Mouse (Mus musculus) urinary bladder, postnatal 4 days (tissue): ENCODE results near the gene Dapk3.
A peak's percentile ranks its signal among the peaks of the same experiment; 100 is the strongest.
"Not testable (repeated sequence)": the region's sequence is repeated elsewhere in the genome, so short reads cannot be mapped to it uniquely, and the experiment has no call there.

Source experiments
- DNase-seq, 2 experiments: peaks; one replicate each; pipeline ENCODE4 v3.0.0; 2021 to 2022; ENCODE audit warnings: low spot score in 2 of 2

The Dapk3 gene

GRCm38 (mm10) chr10:81178927-81179326 is 3.9 kb upstream of the Dapk3 start:
- no peak for DNase-seq

GRCm38 (mm10) chr10:81179451-81180342 is 3.1 kb upstream of the Dapk3 start:
- no peak for DNase-seq

GRCm38 (mm10) chr10:81180946-81181345 is 1.9 kb upstream of the Dapk3 start:
- DNase-seq = no peak

- DNase-seq = not testable (repeated sequence)
These were observed 945 bp upstream of the Dapk3 start for GRCm38 (mm10) chr10:81181860-81182259.

- DNase-seq = no peak
These were observed 1.0 kb downstream of the Dapk3 start, which contains the start of gene 4930442H23Rik for GRCm38 (mm10) chr10:81183805-81184204. 4930442H23Rik (minus strand) TSS chr10:81183849.

GRCm38 (mm10) chr10:81184765-81185164 is 2.0 kb downstream of the Dapk3 start:
- no peak for DNase-seq

- no peak for DNase-seq
These were observed 4.4 kb downstream of the Dapk3 start for GRCm38 (mm10) chr10:81187161-81187560.

- no peak for DNase-seq
These were observed 7.0 kb downstream of the Dapk3 start for GRCm38 (mm10) chr10:81189821-81190220.

- no peak for DNase-seq
These were observed 7.6 kb downstream of the Dapk3 start for GRCm38 (mm10) chr10:81190236-81190911.

GRCm38 (mm10) chr10:81190912-81191321 is 8.1 kb downstream of the Dapk3 start:
- no peak for DNase-seq

GRCm38 (mm10) chr10:81191342-81191982 is 8.7 kb downstream of the Dapk3 start:
- no peak for DNase-seq

GRCm38 (mm10) chr10:81192270-81192967 is 9.6 kb downstream of the Dapk3 start:
- peak; percentile 72 to 77 for DNase-seq

- no peak for DNase-seq
These were observed 10.2 kb downstream of the Dapk3 start for GRCm38 (mm10) chr10:81192968-81193501.

GRCm38 (mm10) chr10:81193991-81194774 is 11.4 kb downstream of the Dapk3 start:
- DNase-seq = peak in 1 of 2 experiments; percentile 63

- DNase-seq = no peak
These were observed 12.5 kb downstream of the Dapk3 start for GRCm38 (mm10) chr10:81195300-81195699.

GRCm38 (mm10) chr10:81196470-81197065 is 13.8 kb downstream of the Dapk3 start:
- no peak for DNase-seq

GRCm38 (mm10) chr10:81197305-81197704 is 14.5 kb downstream of the Dapk3 start:
- no peak for DNase-seq

- DNase-seq = no peak
These were observed 15.4 kb downstream of the Dapk3 start for GRCm38 (mm10) chr10:81198230-81198629.

- no peak for DNase-seq
These were observed 16.2 kb downstream of the Dapk3 start for GRCm38 (mm10) chr10:81198990-81199389.

GRCm38 (mm10) chr10:81200141-81200540 is 17.3 kb downstream of the Dapk3 start:
- no peak for DNase-seq
